Mouse (Mus musculus) induced T-regulatory cell, adult 2 months (primary cell): ENCODE data around the gene Tmem50b.
A peak's percentile ranks its signal among the peaks of the same experiment; 100 is the strongest.

Experiments used
- DNase-seq: peaks from one replicate; pipeline ENCODE4 v3.0.0-alpha.2; 2012; ENCODE audit warnings: low read depth

Gene Tmem50b

DNA sequence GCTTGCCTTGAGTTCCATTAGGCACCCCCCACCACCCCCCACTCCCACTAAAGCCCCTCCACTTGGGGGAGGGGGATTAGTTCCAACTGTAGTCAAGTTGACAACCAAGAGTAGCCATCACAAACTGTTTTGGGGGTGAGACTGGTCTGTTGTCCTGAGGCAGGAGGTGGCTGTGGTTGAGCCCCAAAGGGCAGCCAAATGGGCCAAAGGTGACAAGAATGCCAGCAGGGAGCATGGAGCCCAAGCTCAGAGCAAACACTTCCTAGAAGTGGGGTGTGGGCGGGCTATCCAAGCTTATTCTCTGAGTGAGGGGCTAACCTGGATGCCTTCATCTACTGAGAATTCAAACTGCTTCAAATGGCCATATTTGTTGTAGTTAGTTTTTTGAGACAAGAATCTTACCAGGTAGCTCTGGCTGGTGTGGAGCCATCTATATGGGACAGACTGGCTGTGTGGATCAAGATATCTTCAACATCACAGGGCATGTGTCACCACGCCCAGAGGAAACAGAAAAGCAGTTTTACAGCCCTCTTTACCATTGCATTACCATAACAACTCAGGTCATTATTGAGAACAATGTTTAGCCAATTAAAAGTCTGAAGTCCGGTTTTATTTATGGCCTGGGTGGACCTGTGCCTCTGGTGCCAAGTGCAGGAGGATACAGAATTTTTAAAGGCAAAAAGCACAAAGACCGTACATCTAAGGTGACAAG, 32.9 kb downstream of the Tmem50b start:
- DNase-seq, result no peak

DNA sequence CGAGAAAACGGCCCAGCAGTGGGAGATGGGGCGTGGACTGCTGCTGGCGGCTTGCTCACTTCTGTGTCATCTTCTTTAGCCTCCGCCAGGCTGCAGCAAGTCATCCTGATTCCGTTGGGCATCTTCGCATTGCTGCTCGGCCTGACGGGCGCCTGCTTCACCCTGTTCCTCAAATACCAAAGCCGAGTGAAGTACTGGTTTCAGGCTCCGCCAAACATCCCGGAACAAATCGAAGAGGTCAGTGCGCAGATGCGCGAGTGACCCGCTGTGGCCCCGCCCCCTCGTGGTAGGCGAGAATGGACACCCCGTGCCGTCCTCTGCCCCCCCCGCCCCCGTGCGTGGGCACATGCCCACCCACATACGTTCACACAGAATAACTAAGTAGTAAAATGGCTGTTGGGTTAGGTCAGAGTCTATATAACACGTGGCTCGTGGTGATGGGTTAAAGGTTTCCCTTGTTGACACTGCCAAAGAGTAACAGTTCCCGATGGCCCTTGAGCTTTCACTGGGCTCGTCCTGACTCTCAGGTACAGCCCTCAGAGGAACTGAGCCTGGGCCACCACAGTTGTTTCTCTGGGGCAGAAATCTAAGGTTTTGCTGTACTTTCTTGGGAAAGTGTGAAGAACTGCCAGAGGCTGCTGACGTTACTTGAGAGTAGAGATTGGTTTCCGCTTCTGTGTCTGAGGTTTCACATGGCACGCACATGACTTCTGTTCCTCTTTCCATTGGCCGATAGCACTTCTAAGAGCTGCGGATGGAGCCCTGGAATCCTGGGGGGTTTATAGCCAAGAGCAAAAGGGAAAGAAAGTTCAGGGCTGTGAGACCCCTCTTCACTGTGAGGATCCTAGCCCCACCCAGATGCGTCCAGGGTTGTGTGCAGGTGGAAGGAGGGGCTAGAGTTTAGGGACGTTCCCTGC, 35.8 kb downstream of the Tmem50b start:
- DNase-seq, result peak; percentile 41

DNA sequence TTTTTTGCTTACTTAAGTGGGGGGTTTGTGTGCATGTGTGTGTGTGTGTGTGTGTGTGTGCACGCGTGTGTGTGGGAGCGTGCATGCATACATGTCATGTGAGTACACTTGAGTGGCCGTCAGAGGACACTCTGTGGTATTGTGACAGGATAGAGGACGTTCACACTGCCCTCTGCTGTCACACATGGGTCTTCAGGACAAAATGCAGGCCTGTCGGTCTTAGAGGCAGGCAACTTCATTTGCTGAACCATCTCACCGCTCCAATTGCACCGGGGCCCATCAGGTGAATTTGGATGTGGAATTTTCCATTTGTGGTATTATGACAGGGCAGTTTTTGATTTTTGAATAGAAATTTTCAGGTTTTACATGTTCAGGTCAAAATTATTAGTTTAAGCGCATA, 36.5 kb downstream of the Tmem50b start:
- peak; percentile 56 for DNase-seq

DNA sequence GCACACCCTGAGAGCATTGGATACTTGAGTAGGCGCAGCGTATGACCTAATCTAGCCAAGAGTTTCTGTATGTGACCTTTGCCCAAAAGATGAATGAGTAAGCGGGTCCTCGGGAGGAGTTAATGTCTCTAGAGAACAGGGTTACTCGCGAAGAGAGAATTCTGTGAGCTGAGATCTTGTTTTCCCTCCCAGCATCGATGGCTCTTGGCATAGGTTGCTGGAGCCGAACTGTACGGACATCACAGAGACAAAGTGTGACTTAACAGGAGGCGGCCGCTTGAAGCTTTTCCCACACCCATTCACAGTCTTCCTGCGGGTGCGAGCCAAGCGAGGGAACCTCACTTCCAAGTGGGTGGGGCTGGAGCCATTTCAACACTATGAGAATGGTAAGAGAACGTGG, 39.9 kb downstream of the Tmem50b start:
- no peak for DNase-seq

DNA sequence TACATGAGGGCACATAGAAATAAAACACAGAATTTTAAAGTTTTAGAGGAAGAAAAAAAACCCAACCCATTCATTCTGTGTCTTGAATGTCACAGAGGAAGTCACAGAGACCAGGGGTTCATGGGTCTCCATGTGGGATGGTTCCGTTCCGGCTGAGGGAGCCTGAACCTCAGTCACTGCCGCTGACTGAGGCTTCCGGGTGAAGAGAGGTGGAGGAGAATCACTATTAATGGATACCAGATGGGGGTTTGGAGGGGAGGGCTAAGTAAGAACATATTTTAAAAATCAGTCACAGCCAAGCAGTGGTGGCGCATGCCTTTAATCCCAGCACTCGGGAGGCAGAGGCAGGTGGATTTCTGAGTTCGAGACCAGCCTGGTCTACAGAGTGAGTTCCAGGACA, 40.4 kb downstream of the Tmem50b start:
- DNase-seq, result no peak

DNA sequence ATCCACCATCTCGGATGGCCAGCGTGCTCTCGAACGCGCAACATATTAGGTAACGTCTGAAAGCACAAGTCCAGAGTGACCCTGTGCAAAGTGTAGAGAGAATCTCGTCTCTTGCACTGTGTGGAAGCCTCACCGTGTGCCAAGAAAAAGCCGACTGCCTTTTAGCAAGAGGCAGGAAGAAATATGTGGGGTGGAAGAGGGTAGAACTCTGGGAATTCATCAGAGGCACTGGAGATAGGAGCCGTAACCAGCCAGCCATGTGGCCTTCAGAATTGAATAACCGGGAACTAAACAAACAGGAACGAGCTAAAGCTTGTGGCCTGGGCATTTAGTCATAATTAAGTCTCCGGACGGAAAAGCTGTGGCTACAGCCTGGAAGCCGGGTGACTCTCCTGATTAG, 40.9 kb downstream of the Tmem50b start:
- DNase-seq, result no peak

DNA sequence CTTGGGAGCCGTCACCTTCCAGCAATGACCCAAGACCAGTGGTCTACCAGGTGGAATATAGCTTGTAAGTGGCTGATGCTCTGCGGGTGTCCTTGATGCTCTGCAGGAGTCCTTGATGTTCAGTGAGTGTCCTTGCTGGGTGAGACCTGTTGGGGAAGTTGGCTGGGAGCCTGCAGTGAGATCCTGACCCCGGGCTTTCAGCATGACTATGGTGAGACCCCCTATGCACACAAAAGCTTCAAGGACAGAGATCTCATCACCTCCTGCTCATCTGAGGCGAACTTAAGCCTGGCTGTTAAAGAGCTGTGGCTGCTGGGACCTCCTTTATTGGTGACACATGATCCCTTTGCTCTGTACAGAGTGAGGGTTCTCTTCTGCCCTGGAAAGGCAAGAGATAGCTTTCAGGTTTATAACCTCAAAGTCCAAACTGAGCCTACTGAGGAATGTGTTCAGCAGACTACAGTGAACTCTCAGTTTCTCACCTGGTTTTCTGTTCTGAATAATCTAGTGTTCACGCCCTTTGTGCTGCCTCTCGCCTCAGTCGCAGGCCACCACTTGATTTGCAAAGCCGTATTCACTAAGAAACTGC, 42.5 kb downstream of the Tmem50b start:
- no peak for DNase-seq

DNA sequence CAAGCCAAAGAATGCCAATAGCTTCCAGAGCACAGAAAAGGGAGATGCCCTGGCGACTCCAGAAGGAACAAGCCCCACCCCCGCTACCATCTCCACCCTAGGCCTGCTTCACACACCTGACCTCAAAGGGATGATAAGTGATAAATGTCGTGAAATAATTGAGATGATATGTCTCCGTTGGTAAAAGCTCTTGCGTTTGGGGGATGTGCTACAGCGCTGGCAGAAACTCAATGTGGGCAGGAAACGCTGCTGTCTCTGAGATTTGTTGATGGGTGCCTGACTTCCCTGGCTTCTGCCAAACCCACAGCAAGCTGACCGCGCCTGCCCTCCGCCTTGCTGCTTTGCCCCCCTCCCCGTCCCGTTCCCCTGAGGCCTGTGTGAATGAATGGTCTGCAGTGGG, 44.0 kb downstream of the Tmem50b start:
- DNase-seq, result peak; percentile 61

DNA sequence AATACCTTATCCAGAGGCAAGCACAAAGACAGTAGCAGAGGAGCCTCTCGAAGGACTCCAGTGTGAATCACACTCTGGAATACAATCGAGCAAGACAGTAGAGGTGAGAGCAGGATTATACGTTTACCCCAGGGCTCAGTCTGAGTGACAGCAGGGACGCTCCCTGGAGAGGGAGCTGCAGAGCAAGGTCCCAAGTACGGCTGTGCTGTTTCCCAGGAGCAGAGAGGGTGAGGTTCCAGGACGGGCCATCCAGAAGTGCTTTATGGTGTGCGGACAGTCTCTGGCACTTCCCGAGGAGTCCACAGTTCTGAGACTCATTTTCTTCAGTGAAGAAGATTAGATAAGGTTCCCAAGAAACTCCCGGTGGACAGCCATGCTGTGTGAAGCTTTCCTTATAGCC, 45.5 kb downstream of the Tmem50b start:
- no peak for DNase-seq

DNA sequence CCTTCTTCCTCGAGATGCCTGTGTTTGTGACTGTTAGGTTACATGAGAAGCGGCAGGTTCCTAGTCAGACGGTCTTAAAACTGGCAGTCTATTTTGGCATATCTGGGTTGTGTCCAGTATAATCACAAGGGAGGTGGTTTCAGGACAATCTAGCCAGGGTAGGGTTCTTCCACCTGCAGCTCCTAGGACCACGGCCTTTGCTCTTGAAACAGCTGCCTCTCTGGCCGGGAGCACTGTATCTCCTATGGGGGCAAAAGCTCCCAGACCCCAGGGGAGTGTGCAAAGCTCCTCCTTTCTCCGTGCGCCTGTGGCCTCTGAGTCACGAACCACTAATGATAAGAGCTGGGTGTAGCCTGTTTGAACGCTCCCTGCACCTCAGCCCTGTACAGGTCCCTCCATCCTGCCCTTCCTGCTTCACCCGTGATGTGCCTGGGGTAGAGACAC, 46.5 kb downstream of the Tmem50b start:
- DNase-seq, result no peak

DNA sequence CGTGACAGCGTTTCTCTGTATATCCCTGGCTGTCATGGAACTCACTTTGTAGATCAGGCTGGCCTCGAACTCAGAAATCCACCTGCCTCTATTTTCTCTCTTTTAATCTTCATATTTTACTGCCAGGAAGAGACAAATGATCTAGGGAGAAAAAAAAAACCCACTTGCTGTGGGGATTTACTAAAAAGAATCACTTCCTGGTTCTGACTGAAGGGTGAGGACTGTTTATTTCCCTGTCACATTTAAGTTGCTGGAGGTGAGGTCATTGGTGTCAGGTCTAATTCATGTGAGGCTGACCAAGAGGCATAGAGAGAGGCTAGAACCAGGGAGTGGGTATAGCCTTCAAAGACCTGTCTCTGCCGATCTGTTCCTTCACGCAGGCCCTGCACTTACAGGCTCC, 48.0 kb downstream of the Tmem50b start:
- peak; percentile 44 for DNase-seq

DNA sequence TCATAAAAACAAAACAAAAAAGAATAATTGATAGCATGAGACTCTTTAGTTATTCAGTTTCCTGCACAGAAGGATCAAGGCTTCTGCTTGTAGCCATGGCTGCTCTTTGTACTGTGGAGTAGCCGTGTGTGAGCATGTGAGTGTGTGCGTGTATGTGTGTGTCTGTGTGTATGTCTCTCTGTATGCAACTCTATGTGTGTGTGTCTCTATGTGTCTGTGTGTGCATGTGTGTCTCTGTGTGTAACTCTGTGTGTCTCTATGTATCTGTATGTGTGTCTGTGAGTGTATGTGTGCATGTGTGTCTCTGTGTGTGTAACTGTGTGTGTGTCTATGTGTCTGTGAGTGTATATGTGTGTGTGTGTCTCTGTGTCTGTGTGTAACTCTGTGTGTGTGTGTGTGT, 48.6 kb downstream of the Tmem50b start:
- peak; percentile 50 for DNase-seq

DNA sequence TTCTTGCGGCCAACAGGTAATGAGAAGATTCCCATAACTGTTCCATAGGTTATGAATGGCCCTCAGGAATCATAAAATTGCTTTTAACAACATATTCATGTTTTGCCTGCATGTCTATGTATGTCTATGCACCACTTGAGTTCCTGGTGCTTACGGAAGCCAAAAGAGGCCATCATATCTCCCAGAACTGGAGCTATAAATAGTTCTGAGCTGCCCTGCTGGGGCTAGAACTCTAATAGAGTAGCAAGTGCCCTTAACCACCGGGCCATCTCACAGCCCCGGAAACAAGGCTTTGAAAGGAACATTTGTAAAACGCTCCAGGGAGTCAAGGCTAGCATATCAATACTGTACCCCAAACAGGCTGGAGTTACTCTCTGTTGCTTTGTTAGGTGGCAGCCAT, 49.0 kb downstream of the Tmem50b start:
- no peak for DNase-seq

DNA sequence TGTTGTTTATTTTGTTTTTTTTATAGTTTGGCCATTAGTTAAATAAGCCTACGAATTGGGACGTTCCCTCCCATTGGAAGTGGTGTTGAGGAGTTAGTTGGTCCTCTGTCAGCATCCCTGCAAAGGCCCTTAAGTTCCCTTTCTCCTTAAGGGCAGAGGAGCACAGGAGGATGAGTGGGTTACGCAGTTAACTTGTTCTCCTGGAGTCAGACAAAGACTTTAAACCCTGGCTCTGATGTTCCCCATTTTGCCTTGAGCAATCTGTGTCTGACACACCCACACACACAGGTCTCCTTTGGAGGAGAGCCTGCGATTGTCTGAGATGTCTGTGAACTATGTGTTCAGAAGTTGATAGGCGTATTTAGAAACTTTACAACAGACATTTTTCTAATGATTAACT, 49.6 kb downstream of the Tmem50b start:
- peak; percentile 42 for DNase-seq

DNA sequence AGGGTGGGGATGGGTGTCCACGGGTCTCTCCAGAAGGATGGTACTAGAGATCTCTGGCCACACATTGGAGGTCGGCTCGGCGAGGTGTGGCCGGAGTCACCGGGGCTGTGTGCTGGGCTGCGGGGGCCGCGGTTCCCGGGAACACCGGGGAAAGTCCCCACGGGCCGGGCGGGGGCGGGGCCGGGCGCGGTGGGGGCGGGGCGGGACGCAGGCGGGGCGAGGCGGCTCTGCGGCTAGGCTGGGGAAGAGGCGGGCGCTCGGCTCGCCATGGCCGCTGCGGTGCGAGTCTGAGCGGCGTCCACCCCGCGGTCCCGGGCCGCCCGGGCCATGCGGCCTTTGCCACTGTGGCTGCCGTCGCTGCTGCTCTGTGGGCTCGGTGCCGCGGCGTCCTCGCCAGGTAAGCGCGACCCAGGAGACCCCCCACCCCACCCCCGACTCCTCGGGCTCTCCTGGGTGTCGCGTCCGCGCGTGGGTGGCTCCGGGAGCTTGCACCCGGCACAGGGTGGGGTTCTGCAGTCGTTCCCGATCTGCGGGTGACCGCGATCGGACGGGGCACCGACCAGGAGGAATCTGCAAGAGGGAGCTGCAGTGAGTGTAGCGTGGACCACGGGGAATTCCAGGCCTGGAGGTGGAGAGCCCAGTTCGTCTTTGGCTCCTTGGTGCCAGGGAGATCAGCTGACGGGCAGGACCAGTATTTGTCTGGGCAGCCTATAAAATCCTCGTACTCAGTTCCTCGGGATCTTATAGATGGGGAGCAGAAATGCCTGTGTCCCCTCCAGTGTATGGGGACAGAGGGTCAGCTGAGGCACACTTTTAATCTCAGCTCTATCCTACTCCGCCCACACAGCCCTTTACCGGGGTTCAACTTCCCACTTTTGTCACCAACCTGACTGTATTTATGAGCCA, 50.5 kb downstream of the Tmem50b start, which contains the start of gene Ifngr2:
TSS of gene Ifngr2 (plus strand) at position 237 of the 906 bp plus-strand sequence.
- DNase-seq, result peak; percentile 62

DNA sequence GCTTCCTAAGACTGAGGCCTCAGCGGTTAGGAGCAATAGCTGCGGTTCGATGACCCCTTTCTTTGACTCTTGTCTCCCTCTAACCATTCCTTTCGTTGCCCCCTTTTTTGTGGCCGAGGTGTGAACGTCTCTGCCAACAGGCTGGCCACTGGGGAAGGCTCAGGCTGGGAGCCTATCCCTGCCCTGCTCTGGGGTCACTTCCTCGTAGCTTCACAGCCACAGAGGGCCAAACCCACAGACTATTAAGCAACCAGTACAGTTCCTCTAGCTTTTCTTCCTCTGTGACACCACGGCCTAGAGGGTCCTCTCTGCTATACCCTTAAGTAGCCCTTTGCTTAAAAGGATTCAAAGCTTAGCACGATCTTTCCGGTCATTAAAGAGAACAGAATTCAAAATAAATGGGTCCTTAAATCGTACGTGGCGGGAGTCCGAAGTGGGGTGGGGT, 51.2 kb downstream of the Tmem50b start:
- DNase-seq, result peak; percentile 70

DNA sequence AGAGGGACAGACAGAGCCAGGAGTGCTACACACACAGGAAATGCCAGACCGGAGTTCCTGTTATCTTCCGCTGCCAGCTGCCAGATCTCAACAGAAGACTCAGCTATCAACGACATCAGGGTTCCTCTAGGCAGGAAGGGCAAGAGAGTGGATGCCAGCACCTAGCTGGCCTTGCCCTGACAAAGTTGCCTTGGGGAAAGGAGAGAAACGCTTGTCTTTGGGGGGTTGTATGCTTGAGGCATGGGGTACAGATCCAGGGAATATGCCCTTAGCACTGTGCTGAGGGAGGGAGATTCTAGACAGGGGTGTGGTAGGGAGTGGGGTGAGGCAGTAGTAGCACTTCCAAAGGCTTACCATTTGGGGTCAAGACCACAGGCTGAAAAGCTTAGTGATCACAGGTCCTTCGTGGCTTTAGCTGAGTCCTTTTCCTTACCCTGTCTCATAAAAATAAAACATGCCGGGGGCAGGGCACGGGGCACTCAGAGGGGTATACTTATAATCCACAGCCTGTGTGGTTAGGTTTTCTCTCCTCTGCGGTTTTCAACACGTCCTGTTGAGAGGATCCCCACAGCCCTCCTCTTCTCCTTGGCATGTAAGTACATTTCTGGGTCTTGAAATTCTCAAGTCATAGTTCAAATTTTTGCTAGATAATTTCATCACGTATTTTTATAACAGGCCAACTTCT, 51.9 kb downstream of the Tmem50b start:
- peak; percentile 77 for DNase-seq

DNA sequence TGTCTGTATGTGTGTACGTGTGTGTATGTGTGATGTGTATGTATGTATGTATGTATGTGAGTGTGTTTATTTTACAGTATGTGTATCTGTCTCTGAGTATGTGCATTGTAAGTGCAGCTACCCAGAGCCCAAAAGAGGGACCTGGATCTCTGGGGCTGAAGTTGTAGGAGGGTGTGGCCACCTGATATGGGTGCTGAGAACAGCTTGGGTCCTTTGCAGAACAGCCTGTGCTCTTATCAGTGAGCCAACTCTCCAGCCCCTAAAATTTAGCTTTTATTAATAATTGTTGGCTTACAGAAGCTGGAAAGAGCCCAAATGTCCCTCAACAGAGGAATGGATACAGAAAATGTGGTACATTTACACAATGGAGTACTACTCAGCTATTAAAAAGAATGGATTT, 54.0 kb downstream of the Tmem50b start:
- DNase-seq, result no peak

DNA sequence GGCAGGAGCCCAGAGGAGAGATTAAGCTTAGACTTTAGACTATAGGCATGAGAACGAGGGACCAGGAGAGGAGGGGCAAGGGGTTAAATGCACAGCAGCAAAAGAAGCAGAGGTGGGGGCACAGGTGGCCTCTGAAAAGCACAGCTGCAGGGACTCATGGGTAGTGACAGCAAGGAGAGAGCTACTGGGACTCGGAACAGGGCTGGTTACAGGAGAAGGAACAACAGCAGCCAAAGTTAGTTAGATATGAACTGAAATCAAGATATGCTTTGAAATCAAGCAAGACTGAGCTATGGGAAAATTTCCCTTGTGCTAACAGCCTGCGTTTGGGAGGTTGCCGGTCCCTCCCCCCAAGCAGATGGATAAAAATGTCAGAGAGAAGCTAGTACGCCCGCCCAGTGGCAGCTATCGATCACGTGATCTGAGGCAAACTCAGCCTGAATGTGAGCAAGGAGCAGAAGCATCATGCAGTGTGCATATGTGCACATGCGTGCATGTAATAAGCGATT, 56.0 kb downstream of the Tmem50b start:
- DNase-seq, result peak; percentile 55

DNA sequence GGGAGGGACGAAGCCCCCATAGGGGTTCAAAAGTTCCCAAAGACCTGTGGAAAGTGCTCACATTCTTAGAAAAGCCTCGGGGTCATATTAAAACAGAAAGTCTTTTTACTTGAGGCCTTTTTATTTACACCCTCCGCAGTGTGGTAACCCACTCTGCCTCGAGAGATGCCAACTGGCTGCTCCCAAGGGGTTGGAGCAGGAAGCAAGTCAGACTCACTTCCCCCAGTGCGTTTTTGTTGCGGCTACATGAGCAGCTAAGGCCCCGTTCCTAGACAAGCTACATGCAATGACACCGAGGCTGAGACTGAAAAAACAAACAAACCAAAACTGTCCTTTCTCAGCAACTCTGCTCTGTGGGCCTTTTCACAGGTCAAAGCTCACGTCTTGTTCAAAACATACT, 59.1 kb downstream of the Tmem50b start:
- DNase-seq, result peak; percentile 43

DNA sequence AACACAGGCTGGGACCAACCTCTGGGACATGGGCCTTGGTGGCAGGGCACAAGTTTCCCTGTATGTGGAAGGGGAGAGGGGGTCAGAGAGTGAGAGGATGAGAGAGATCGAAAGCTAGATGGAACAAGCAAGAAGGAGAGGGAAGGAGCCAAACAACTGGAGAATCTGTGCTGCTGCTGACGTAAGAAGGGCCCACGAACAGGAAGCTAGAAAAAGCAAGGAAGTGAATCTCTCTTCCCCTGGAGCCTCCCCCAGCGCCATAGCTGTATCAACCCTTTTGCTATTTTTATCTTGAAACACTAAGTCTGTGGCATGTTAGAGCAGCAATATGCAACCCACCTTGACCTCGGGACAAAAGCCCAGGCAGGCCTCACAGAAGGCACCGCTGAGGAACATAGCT, 59.5 kb downstream of the Tmem50b start:
- peak; percentile 54 for DNase-seq
